Comparison of ENCODE assay signal across 8 mouse cellular contexts in genomic region chr4:120225135-120225780, GRCm38 (mm10).
DNase-seq lines count a peak whose midpoint lies in the region; ATAC-seq lines count a peak whose summit lies in the region.

No protein-coding gene starts in this region.

- H3K36me3 ChIP-seq in kidney, embryonic 15.5 days = no peaks in the 10 kb centered on the region
- no peaks in the 10 kb centered on the region for H3K36me3 ChIP-seq in intestine, embryonic 16.5 days (ENCODE audit: control insufficient read depth, insufficient read depth, low read length)
- H3K36me3 ChIP-seq in limb, embryonic 11.5 days (ENCODE audit: control insufficient read depth, insufficient read depth, low read length) = no peaks in the 10 kb centered on the region

- H3K27me3 ChIP-seq in kidney, embryonic 15.5 days = no peaks in the 10 kb centered on the region
- H3K27me3 ChIP-seq in intestine, embryonic 16.5 days (replicated peaks; ENCODE audit: control insufficient read depth, insufficient read depth, low read length) = no peaks in the 10 kb centered on the region
- no peaks in the 10 kb centered on the region for H3K27me3 ChIP-seq in limb, embryonic 11.5 days (ENCODE audit: control insufficient read depth, insufficient read depth, low read length)

- H3K27ac ChIP-seq in kidney, embryonic 15.5 days = no peak overlapping the region
- H3K27ac ChIP-seq in intestine, embryonic 16.5 days (ENCODE audit: low read length) = no peak overlapping the region
- no peak overlapping the region for H3K27ac ChIP-seq in limb, embryonic 11.5 days (replicated peaks; ENCODE audit: low read depth, low read length)

- no peaks in the 10 kb centered on the region for H3K9me3 ChIP-seq in kidney, embryonic 15.5 days (replicated peaks)
- H3K9me3 ChIP-seq in intestine, embryonic 16.5 days (ENCODE audit: control insufficient read depth, low read length) = no peaks in the 10 kb centered on the region
- peaks cover 2% of the 10 kb centered on the region; the same call in 1 of the 2 replicates for H3K9me3 ChIP-seq in limb, embryonic 11.5 days (ENCODE audit: control insufficient read depth, low read length)

- no peak overlapping the region for H3K4me2 ChIP-seq in kidney, embryonic 15.5 days
- no peak overlapping the region for H3K4me2 ChIP-seq in intestine, embryonic 16.5 days (ENCODE audit: low read depth, low read length)
- no peak overlapping the region for H3K4me2 ChIP-seq in limb, embryonic 11.5 days (ENCODE audit: low read depth, severe bottlenecking)

- DNase-seq in kidney, adult 18-20 months = peak; percentile 77
- DNase-seq in cerebellum, adult 9-10 months = peak; percentile 90
- peak; percentile 52 to 71 for DNase-seq in frontal cortex, postnatal 14 days (ENCODE audit: low spot score in 2 of 2)
- DNase-seq in limb, embryonic 11.5 days (ENCODE audit: low spot score) = peak; percentile 84
- peak; percentile 29 for DNase-seq in naive thymus-derived CD4-positive, alpha-beta T cell, adult 2 months (ENCODE audit: low read depth)
- DNase-seq in telencephalon, adult 2 months (ENCODE audit: low read depth, low spot score) = peak; percentile 50

- 63% methylated on average over 6 of the region's 6 CpGs for WGBS in kidney, embryonic 15.5 days
- WGBS in intestine, embryonic 16.5 days = 60% methylated on average over 6 of the region's 6 CpGs
- 56% methylated on average over 6 of the region's 6 CpGs for WGBS in limb, embryonic 11.5 days

- 0 out of 2 replicates have a peak, but pooled peaks cover 4% of the 10 kb centered on the region for H3K4me1 ChIP-seq in kidney, embryonic 15.5 days
- H3K4me1 ChIP-seq in intestine, embryonic 16.5 days (ENCODE audit: control insufficient read depth, insufficient read depth, low read length) = peaks cover 4% of the 10 kb centered on the region; the same call in 1 of the 2 replicates
- no peaks in the 10 kb centered on the region for H3K4me1 ChIP-seq in limb, embryonic 11.5 days (ENCODE audit: control insufficient read depth, insufficient read depth, low read length)

- H3K4me3 ChIP-seq in kidney, embryonic 15.5 days (replicated peaks) = no peak overlapping the region
- no peak overlapping the region for H3K4me3 ChIP-seq in intestine, embryonic 16.5 days (ENCODE audit: low read length)
- no peak overlapping the region for H3K4me3 ChIP-seq in limb, embryonic 11.5 days (ENCODE audit: low read depth, low read length)

- ATAC-seq in kidney, embryonic 15.5 days (replicated peaks; ENCODE audit: low FRiP score) = no peak
- peak; percentile 31; the same call in 1 of the 2 replicates for ATAC-seq in intestine, embryonic 16.5 days
- ATAC-seq in limb, embryonic 11.5 days (ENCODE audit: insufficient number of reproducible peaks, low FRiP score, low TSS enrichment, low read depth) = no peak

- H3K9ac ChIP-seq in kidney, embryonic 15.5 days = no peak overlapping the region
- H3K9ac ChIP-seq in intestine, embryonic 16.5 days (ENCODE audit: low read depth, low read length) = no peak overlapping the region
- no peak overlapping the region for H3K9ac ChIP-seq in limb, embryonic 11.5 days (ENCODE audit: low read length)

Comparison
In these comparisons a context has a peak if more than half of its experiments do, and no peak if none do; other contexts are left out.
1. DNase-seq: peak in every context shown above with its lines; median percentile 90 in cerebellum, adult 9-10 months; 84 in limb, embryonic 11.5 days; 77 in kidney, adult 18-20 months; 62 in frontal cortex, postnatal 14 days; 50 in telencephalon, adult 2 months; 29 in naive thymus-derived CD4-positive, alpha-beta T cell, adult 2 months.